Mouse (Mus musculus) lung, postnatal 10 days (tissue): ENCODE measurements around the gene Arih2.
"Not testable (repeated sequence)": the region's sequence is repeated elsewhere in the genome, so short reads cannot be mapped to it uniquely, and the experiment has no call there.

ENCODE experiments used
- DNase-seq: peaks from one replicate; pipeline ENCODE4 v3.0.0; 2021

Gene Arih2

DNA sequence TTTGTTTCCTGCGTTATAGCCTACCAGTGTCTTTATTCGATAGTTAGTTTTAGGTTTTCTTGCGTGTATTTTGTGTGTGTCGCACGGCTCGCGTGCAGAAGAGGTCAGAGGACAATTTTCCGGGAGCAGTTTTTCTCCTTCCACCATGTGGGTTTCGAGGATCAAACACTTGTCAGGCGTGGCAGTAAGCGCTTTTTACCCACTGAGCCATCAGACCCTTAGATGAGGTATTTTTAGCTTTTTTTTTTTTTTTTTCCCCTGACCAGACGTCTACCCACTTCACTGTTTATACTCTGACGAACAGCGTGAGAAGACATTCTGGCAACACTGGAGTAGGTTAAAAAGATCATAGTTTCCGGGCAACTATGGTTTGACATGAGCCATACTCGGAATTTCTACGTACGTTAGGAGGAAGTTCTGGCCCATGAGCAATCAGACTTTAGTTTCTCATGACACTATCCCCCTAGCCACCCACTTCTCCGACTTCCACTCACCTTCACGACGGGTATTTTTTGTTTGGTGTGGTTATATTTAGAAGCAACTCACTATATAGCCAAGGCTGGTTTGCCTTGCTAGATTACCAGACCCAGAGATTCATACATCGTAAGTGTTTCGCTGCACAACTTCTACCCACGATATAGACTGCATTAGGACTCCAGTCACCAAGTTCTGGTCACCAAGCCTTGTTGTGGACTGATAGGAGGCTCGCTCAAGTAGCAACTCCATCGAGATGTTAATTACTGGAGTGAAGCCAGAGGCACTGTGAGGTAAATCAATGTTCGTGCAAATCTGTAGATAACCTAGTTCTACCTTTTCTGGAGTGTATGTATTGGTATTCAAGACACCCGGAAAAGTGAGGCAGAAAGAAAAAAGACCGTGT is 615 bp upstream of the Arih2 start:
- no peak for DNase-seq

- DNase-seq: peak; percentile 17
These were observed 1.0 kb downstream of the Arih2 start for GRCm38 (mm10) chr9:108648166-108648565.

GRCm38 (mm10) chr9:108639825-108640224 is 9.4 kb downstream of the Arih2 start:
- DNase-seq: no peak

DNA sequence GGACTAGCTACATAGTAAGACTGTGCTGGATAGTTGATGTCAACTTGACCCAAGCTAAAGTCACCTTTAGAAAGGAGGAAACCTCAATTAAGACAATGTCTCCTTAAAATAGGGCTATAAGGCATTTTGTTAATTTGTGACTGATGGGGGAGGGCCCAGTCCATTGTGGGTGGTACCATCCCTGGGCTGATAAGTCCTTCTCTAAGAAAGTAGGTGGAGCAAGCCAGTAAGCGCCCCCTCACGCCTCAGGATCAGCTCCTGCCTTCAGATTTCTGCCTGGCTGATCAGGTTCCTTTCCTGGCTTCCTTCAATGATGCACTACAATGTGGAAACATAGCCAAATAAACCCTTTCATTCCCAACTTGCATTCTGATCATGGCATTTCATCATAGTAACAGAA is 13.8 kb downstream of the Arih2 start:
- DNase-seq: no peak

DNA sequence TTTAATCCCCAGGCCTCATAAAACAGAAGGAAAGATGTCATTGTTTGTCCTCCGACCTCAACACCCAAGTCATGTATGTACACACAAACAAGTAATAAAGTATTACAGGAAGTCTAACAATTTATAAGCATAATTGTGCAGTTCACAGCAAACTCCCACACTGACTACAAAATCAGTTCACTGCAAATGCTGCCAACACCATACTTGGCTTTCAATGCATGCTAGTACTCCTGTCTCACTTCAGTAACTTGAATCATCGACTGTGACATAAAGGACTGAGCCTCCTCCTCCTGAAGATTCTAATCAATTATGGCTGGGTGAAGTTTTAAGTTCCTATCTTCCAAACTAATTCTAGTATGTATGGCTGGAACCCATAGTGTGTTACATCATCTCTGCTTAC is 15.3 kb downstream of the Arih2 start:
- no peak for DNase-seq

DNA sequence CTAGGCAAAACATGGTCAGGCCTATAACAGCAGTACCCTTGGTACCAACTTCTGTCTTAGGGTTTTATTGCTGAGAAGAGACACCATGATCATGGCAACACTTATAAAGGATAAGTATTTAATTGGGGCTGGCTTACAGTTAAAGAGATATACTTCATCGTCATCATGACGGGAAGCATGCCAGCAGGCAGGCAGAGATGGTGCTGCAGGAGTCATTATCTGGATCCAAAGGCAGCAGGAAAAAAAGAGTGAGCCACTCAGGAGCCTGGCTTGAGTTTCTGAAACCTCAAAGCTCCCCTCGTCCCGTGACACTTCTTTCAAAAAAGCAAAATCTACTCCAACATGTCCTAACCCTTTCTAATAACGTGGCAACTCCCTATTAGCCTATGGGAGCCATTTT is 16.8 kb downstream of the Arih2 start:
- DNase-seq: no peak

GRCm38 (mm10) chr9:108631631-108632256 is 17.4 kb downstream of the Arih2 start:
- no peak for DNase-seq

- no peak for DNase-seq
These were observed 18.5 kb downstream of the Arih2 start for GRCm38 (mm10) chr9:108630683-108631082.

GRCm38 (mm10) chr9:108628141-108628540 is 21.0 kb downstream of the Arih2 start:
- no peak for DNase-seq

GRCm38 (mm10) chr9:108626498-108626897 is 22.7 kb downstream of the Arih2 start:
- DNase-seq: peak; percentile 67

DNA sequence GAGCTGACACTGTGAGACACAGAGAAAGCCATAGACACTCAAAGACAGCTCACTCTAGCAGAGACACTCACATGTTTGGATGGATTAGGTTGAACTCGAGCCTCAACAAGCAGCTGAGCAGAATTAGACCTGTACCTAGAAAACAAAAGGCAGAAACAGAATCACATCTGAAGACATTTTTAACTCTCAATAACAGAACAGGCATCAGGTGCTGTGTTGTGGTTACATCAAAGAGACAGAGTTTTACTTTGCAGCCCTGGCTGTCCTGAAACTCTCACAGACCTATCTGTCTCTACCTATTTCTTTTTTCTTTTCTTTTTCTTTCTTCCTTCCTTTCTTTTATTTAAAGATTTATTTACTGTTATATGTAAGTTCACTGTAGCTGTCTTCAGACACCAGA is 31.9 kb downstream of the Arih2 start:
- no peak for DNase-seq

- no peak for DNase-seq
These were observed 37.7 kb downstream of the Arih2 start for GRCm38 (mm10) chr9:108611488-108611887.

DNA sequence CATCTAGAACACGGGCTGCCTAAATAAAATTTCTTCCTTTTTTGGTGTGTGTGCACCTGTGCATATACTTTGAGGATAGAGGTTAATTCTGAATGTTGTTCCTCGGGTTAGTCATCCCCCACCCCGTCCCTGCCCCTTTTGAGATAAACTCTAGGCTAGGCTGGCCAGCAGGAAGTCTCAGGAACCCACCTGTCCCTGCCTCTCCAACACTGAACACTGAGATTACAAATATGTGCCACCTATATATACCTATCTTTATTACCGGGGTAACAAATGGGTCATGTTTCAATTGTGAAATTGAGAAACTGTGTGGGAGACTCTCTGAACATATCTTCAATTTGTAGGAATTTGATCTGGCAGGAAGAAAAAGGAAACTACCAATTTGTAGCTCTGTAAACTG is 40.3 kb downstream of the Arih2 start:
- DNase-seq: no peak

- DNase-seq: not testable (repeated sequence)
These were observed 41.3 kb downstream of the Arih2 start for GRCm38 (mm10) chr9:108607929-108608328.

GRCm38 (mm10) chr9:108601986-108602385 is 47.2 kb downstream of the Arih2 start:
- DNase-seq: no peak

GRCm38 (mm10) chr9:108600011-108600410 is 49.2 kb downstream of the Arih2 start:
- DNase-seq: peak; percentile 20

DNA sequence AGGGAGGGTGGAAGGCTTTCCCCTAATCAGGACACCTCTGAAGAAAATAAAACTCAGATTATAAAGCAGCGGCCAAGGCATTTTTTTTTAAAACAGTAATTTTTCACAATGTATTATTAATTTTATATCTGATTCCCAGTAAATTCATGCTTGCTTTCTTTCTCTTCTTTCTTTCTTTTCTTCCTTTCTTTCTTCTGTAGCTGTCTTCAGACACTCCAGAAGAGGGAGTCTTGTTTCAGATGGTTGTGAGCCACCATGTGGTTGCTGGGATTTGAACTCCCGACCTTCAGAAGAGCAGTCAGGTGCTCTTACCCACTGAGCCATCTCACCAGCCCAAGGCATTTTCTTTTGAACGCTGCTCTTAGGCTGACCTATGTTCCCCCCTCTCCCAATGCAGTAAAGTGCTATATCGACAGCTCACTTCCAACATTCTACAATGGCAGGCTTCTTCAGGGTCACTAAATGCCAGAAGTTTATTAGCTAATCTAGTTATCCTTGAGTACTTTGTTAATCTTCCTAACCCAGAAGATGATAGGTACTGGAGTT is 50.1 kb downstream of the Arih2 start:
- DNase-seq: no peak

DNA sequence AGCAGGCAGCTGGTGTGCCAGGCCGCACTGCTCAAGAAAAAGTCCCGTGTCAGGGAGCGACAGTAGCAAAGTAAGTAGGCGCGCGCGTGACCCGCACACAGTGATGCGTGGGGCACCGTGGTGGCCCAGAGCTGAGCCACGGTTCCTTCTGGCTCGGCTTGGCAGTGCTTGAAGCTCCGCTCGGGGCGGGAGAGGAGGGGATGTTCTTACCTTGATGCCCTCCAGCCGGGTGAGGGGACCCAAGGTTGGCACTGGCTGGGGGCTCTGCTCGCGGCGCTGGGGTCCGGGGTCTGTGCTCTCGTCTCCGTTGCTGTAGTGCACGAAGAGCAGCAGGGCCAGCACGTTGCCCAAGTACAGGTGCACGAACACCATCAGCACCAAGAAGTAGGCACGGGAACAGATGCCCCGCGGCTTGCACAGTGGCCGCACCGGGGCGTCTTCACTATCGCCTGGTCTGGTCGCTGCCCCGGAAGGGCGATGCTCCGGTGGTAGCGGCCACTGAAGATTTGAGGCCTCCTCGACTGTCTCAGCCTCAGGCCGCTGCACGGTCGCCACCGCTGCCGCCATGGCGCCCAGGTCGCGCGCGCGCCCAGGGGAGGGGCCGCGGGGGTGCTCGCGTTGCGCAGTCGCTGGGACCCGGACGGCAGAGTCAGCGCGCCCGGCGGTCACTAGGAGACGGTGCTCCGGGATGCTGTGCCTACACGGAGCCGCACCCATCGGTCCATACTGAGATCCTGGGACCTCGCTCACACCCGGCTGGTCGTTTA is 52.0 kb downstream of the Arih2 start, which contains the start of gene P4htm:
TSS of gene P4htm (minus strand) at position 670 of the 767 bp plus-strand sequence.
- DNase-seq: peak; percentile 79

DNA sequence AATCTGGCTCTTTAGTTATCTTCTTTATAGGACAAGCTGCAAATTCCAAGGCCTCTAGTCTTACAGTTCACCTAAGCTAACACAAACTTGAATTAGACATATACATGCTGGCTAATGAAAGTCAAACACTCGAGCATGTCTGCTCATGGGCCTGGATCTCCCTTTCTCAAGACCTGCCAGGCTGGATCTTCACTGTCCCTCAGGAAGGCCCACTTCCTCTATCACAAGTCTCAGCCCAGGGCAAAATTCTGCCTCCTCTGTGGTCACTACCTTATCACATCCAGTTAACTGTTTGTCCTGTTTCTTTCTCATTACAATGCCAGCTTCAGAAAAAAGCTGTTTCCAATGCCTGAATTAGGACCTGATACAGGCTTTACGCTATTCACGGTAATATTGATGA is 54.8 kb downstream of the Arih2 start:
- DNase-seq: no peak

- DNase-seq: no peak
These were observed 57.7 kb downstream of the Arih2 start for GRCm38 (mm10) chr9:108591462-108591861.

DNA sequence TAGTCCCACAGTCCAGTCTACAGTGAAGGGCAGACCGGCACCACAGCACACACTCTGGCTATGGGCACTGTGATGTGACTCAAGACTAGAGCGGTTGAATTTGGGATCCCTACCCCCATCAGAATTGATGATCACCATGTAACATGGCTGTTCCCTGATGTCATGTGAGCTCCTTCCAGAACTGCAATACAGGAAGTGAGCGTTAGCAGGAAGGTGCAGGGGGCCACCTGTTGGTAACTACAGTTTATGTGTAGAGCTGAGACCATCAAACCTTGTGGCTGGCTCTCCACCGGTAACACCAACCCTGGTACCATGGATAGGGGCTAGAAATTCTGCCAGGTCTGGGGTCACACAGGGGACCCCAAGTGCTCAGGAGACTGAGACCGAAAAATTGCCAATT is 60.0 kb downstream of the Arih2 start:
- no peak for DNase-seq

DNA sequence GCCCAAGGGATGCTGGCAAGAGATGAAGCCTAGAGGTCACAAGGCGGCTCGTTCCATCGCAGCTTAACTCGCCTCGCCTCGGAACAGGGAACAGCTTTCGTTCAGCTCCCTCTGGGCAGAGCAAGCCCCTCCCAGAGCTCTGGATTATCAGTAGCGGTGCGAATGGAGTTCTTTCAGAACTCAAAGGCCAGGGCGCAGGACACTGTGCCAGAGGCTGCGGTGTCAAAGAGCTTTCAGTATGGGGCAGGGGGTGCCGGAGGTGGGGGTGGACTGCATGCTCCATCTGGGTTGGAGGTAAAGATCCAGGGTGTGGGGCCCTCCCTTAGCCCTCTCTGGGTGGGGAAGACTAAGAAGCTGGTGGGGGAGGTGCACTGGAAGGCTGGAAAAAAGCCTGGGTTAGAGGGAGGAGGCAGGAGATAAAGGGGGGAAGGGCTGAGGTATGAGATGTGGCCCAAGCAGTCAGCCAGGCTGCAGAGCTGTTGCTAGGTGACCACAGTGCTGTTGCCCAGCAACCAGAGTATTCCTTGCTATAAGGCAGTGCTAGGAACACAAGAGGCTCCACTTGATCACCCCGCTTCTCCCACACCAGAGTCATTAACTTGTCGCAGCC is 61.5 kb downstream of the Arih2 start:
- DNase-seq: peak; percentile 79

DNA sequence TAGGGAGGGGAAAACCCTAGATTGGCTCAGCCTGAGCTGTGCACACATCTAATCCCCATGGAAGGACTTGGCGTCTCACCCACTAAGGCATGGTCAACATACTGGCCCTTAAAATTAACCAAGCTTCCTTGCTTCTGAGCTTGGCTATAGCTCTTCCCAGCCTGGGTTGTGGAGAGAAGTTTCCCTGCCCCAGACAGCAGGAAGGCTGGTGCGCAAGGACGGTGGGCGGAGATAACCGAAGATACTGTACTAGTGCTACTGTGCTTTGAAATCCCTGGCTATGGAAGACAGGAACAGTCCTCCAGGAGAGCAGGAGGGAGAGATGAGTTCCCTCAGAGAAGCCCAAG is 69.9 kb downstream of the Arih2 start:
- DNase-seq: no peak
